Mouse (Mus musculus) layer of hippocampus, adult 11-12 months (tissue): ENCODE measurements at regions not wholly inside any gene's neighbourhood (a gene's known extent, or its start where the extent isn't known, plus 50 kb on each side); places are given as distances from the start of the nearest gene placed in this dataset.
A peak's percentile ranks its signal among the peaks of the same experiment; 100 is the strongest.

Source experiments
- DNase-seq: peaks from one replicate; pipeline ENCODE4 v3.0.0; 2022; ENCODE audit warnings: low spot score

DNA sequence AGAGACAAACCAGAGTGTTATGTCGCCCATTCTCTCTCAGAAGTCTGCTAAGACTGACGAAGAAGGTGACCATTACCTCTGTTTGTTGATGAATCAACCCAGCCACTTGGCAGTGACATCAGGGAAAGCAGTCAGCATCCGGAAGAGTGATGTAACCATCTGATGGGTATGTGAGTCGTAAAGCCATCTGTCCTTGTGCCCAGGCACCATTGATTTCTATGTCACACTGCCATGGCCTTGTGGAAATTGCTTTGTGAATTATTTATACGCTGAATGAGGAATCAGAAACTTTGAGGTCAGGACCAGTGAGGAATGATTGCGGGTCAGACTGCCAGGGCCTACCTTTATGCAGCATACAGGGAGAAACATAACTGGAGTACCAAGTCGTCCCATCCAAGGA, 256.2 kb upstream of the Htr2a start:
- no peak for DNase-seq

DNA sequence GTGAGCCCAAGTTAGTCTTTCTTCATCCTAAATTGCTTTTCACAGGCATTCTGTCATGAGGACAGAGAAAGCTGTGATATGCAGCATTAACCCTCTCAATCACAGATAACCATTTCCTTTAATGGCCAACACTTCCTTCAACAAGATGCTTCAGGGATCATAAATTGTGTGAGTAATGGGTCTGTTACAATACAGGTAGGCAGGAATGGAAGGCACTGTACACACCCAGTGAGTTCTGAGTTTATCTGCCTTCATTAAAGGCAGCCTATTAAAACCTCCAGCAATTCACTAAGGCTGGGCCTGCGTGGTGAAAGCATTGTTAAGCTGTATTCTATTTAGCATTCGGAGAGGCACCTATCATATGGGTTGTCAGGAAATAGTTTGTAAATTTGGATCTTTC, 248.2 kb upstream of the Htr2a start:
- DNase-seq = no peak

DNA sequence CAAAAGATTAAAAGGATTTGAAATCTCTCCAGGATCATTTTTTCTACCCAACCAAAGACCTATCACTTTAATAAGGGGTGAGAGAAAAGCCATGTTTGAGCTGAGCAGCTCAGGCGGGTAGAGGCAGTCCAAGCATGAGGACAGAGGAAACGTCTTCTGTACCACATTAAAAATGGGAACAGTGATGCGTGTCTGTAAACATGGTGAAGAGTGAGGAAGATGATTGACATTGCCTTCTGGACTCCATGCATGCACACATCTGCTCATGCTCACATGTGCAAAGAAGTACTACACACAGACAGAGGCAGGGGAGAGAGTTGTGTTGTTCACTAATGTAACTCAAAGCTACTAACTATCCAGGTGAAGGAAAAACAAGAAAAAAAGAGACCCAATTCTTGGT, 243.4 kb upstream of the Htr2a start:
- DNase-seq = no peak

DNA sequence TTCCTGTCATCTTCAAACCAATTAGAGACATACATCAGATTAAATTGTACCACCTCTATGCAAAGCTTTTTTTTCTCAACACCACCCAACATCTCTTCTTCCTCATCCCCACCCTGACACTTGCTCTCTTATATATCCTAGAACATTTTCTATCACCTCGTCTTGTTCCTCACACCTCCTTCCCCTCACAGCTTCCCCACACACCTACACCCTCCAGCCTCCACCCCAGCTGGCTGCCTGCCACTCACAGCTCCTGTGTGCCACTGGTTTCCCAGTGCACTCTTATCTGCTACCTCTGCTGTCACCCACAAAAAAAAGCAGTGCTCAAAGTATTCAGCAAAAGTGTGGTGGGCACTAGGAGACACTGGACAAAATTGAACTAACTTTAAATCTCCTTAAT, 231.2 kb upstream of the Htr2a start:
- no peak for DNase-seq

DNA sequence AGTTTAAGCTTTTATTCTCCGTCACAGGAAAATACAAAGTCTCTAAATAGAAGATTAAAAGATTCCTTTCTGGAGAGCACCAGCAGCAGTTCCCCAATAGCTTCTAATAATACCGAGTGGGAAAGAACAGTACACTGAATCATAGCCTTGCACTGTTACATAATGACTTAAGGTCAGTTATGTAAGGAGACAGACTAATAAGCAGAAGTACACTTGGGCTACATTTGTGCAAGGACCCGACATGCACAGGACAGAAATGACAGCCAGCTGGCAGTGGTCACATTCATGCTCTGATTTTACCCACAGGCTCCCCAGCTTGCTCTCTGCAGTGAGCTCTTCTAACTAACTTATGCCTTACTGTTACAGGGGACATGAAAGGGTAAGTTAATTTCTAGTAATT, 212.4 kb upstream of the Htr2a start:
- peak; percentile 7 for DNase-seq

DNA sequence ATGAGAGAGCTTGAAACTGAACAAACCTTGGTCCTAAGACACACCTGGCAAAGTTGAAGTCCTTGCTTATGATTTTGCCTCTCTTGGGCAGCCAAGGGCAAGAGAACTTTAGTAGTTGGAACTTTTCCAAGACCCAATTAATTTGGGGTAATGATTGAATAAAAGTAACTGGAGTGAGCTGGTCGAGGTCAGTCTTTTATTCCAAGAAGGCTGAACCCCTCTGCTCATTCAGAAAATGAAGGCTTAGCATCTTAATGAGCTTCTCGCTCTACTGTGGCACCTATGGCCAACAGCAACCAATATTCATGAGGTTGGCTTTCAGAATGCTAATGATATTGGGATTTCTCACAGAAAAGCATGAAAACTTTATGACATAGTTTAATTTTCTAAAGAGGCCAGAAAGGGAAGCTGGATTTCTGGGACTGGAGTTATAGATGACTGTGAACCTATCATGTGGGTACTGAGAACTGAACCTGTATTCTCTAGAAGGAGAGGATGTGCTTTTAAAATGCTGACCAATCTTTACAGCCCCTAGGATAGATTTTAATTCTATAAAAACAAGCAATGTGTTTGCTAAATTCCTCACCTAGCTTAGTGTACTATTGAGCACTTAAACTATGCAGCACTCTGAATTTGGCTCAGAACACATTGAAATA, 176.5 kb upstream of the Htr2a start:
- DNase-seq = no peak

DNA sequence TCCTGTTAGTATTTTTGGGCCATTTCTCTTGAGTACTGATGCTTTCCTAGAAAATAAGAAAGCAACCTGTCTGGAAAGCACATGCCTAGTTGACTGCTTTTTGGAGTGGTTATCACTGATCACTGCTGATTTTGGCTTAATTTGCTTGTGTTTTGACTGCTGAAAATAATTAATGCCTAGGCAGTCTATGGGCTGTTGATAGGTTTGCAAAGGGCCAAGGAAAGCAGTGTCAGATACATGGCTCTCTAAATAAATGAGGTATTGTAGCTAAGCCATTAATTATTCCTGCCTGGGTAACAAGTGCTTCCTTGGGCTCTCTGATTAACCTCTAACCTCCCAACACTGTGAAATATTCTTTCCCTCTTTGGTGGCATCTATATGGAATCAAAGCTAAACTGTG, 145.1 kb upstream of the Htr2a start:
- no peak for DNase-seq

DNA sequence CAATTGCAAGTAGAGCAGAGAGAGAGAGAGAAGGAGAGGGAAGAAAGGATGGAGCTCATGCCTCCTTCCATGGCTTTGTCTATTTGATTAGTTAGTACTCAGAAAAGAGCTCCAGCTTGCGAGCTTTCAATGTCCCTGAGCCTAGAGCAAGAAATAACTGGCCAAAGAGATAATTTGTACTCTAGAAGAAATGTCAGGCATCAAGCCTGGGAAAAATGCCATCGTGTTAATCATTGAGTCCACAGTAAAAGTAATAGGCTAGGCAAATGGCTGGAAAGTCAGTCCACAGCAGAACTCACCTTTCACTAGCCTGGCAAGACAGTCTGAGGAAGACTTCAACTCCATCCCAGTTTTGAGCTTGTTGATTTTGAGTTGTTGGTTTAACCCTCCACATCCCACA, 129.1 kb upstream of the Htr2a start:
- no peak for DNase-seq

DNA sequence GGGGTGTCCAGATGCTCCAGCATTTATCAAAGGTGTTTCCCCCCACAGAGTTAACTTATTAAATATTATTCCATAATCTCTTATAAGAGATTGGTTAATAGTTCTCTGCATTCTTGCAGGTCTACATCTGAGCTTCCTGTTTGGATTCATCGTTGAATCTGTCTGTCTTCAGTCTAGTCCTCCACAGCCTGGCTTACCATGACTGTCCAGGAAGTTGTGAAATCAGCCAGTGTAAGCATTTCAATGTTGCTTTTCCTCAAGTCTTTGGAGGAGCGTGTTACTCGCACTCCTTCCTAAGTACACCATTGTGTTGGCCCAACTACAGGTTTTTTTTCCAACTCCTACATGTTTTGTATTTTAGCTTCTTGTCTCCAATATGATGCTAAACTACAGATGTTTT, 124.2 kb upstream of the Htr2a start:
- no peak for DNase-seq

DNA sequence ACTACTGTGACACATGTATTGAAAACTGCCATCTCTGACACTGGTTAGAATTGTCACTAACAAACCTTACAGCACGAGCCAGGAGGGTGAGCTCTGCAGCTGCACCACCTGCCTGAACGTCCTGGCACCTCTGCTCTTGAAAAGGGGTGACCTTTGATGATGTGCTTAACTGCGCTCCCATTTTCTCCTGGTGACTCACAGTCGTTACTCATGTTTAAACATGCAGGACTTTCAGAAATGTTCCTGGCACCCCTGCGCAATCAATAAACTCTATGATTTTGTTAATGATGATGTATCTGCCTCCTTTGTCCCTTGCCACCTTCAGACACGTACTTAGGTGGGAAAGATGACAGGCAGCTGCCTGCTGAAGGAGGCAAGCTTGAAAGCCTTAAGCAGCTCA, 121.1 kb upstream of the Htr2a start:
- no peak for DNase-seq

DNA sequence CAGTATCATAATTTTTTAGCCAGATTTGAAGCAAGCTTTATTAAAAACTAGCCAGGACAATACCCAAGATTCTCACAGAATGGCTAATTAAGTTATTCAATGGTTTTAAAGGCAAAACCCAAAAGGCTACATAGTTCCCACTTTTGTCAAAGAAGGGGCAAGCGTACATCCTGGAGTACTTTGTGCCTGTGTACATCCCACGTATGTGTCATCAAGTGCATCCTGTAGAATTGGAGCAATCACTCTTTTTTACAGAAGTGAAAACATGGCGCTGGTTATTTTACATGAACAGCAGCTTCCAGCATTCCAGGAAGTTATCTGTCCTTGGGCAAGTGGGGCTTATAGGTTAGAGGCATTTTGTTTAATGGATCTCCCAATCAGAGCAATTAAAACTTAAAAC, 119.0 kb upstream of the Htr2a start:
- no peak for DNase-seq

DNA sequence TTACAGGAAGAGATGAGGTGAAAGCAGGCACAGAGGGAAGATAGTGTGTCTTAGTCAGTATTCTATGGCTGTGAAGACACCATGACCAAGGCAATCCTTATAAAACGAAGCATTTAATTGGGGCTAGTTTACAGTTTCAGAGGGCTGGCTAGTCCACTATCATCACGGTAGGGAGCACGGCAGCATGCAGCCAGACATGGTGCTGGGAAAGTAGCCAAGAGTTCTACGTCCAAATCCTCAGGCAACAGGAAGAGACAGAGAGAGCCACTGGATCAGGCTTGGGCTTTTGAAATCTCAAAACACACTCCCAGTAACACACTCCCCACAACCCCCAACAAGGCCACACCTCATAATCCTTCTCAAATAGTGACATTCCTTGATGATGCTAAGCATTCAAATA, 113.4 kb upstream of the Htr2a start:
- no peak for DNase-seq

DNA sequence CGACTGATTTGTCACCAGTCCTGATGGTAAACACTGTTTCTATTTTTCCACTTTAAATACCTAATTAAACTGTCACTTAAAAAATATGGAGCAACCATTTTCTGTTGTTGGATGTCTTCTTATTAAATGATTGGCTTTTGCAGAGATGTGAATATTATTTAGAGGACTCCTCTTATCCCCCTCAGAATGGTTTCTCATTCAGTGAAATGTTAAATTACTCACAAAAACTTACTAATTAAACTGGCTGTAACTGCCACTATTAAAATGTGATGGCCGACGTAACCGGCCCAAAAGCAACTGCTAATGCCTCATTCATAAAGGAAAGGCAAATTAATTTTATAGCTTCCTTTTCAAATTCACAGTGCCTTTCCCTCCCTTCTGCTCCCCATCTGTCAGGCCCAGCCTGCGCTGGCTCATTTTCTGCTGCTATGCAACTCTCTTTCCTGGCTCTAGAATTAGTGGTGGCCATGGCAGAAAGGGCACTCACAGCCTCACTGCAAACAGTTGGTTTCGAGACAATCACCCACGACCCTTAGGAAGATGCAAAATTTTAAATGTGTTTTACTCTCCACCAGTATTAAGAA, 111.2 kb upstream of the Htr2a start:
- DNase-seq = peak; percentile 32

DNA sequence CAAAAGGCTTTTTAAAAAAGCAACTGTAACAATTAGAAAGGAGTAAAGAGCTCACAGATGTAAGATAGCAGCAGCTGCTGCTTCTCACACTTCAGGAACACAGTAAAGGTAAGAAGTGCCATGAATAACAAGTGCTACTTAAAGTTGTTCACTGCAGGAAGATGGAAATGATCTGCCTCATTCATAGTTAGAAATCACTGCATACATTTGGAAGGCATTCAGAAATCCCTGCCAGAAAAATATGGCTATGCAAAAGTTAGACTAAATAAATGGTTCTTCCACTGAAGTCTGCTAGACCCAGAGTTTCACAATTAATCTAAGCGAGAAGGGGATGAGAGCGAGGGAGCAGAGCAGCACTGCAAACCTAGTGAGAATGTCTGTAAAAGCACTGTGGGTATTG, 102.5 kb upstream of the Htr2a start:
- no peak for DNase-seq

DNA sequence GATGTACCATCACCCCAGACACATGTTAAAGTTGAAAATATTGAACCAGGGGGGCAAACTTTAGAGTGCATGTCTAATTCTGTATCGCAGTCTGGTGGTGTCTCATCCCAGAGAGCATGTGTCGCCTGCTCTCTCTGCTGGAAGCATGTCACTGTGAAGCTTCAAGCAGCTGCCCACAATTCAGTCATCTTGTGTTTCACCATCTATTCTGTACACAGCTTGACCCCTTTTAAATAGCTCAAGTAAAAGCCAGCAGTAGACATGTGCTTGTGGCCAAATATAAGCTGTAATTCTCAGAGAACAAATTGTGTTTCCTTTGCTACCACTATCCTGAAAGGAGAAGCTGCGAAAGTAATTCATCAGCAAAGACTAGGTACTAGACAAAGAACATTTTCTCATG, 96.6 kb upstream of the Htr2a start:
- DNase-seq = no peak

DNA sequence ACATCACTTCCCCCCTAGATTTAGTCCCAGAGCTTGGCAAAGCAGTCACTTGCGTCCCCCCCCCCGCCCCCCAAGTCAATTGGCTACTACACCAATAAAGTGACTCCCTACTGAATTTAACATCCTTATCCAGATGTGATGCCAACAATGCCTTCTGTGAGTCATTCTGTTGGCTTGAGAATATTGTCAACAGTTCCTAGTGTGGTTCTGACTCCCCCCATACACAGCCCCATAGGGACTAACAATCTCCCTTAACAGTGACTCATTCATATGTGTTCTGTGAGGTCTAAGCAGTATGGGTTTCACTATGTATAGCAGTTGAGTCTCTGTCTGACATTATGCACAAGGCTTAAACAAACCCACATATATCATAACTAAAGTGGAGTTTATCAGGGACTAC, 89.5 kb upstream of the Htr2a start:
- no peak for DNase-seq

DNA sequence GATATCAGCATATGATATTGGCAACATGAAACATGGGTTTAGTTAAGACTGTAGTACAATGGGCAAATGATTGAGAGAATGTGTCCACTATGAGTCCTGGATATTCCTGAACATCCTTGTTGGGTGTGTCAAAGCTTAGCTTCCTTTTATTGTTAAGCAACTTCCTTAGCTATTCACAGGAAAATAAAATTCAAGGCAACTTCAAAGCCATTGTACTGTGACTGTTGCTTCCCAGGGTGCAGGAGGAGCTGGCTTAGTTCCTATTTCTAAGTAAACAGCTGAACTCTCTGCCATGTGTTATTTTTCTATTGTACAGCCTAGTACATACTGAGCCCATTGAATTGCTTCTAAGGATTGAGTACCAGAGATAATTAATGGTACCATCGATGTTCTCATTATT, 87.0 kb upstream of the Htr2a start:
- DNase-seq = no peak

DNA sequence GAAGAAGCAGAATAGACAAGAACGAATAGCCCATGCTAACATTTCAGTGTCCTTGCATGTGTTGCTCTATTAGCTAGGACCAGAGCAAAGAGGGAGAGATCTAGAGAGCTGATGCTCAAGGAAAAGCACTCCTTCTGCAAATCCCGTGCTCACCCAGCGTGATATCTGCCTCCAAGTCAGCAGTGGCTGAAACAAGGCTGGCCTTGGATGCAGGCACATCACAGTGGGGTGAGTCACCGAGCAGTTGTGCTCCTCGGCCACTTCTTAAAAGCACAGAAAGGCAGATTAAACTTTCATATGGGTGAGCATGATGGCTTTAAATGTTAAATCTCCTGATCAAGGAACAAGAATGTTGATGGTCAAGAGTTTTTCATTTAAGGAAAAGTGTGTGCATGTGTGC, 82.3 kb upstream of the Htr2a start:
- no peak for DNase-seq
